Mouse (Mus musculus) G1E (cell line): Measurements from ENCODE around the gene Socs5.

Source experiments
- CTCF ChIP-seq: IDR thresholded peaks from 2 replicates; pipeline ENCODE4 v1.5.1; 2012; ENCODE audit warnings: low read depth, low read length, inconsistent platforms, mixed read lengths
- POLR2AphosphoS5 ChIP-seq: IDR thresholded peaks from 2 replicates; pipeline ENCODE4 v1.6.1; 2012; ENCODE audit warnings: low read depth, low read length, inconsistent platforms; ENCODE audit not compliant: insufficient replicate concordance

GRCm38 (mm10) chr17:87125344-87125743 lies 17.9 kb downstream of the Socs5 start:
- TF ChIP-seq CTCF (no peak), POLR2AphosphoS5 (no peak)
